In genomic region chr9:83602176-83602770, GRCm38 (mm10) we compare ENCODE assay signal across 19 mouse cellular contexts. TPM values are rescaled to one million over a fixed set of nuclear protein-coding genes. Genes with fewer than 3 reads are reported as not detected.
A peak's percentile ranks its signal among the peaks of the same experiment; 100 is the strongest.
DNase-seq lines count a peak whose midpoint lies in the region; ATAC-seq lines count a peak whose summit lies in the region.
"Had no signal": no experiment of that assay in that cellular context is flagged by ENCODE, and none has a peak within 500 bp of the region (broad histone marks: within the 10 kb centered on the region; RNA-seq: fewer than 3 reads in every experiment).

No protein-coding gene starts in this region.

- H3K9ac ChIP-seq in forebrain, embryonic 15.5 days (replicated peaks), result no peak overlapping the region
- no peak overlapping the region for H3K9ac ChIP-seq in midbrain, embryonic 12.5 days (replicated peaks)
- H3K9ac ChIP-seq in midbrain, embryonic 14.5 days (replicated peaks; ENCODE audit: low read length), result no peak overlapping the region
- H3K9ac ChIP-seq in hindbrain, embryonic 12.5 days, result no peak overlapping the region
- no peak overlapping the region for H3K9ac ChIP-seq in neural tube, embryonic 13.5 days
- no peak overlapping the region for H3K9ac ChIP-seq in kidney, embryonic 14.5 days (ENCODE audit: low read depth, low read length)
- H3K9ac ChIP-seq: lung, embryonic 14.5 days had no signal

- H3K4me3 ChIP-seq in forebrain, embryonic 10.5 days, result no peak overlapping the region
- H3K4me3 ChIP-seq in forebrain, embryonic 15.5 days, result no peak overlapping the region
- no peak overlapping the region for H3K4me3 ChIP-seq in midbrain, embryonic 12.5 days
- no peak overlapping the region for H3K4me3 ChIP-seq in midbrain, embryonic 14.5 days (replicated peaks; ENCODE audit: low read depth, low read length)
- no peak overlapping the region for H3K4me3 ChIP-seq in hindbrain, embryonic 12.5 days
- H3K4me3 ChIP-seq in neural tube, embryonic 13.5 days, result no peak overlapping the region
- H3K4me3 ChIP-seq in kidney, embryonic 14.5 days (ENCODE audit: low read length), result no peak overlapping the region
- H3K4me3 ChIP-seq: embryonic facial prominence, embryonic 10.5 days; limb, embryonic 10.5 days had no signal

- H3K4me2 ChIP-seq in forebrain, embryonic 15.5 days (replicated peaks), result no peak overlapping the region
- no peak overlapping the region for H3K4me2 ChIP-seq in midbrain, embryonic 12.5 days (replicated peaks)
- H3K4me2 ChIP-seq in midbrain, embryonic 14.5 days (ENCODE audit: low read length), result no peak overlapping the region
- H3K4me2 ChIP-seq in hindbrain, embryonic 12.5 days (replicated peaks), result no peak overlapping the region; the same call in 1 of the 2 replicates
- H3K4me2 ChIP-seq in neural tube, embryonic 13.5 days, result no peak overlapping the region
- no peak overlapping the region for H3K4me2 ChIP-seq in kidney, embryonic 14.5 days (replicated peaks; ENCODE audit: low read depth, low read length)
- H3K4me2 ChIP-seq: liver, embryonic 11.5 days; lung, embryonic 14.5 days had no signal

- no peak for DNase-seq in forebrain, embryonic 10.5 days (ENCODE audit: extremely low spot score, low spot score)
- DNase-seq in midbrain, embryonic 14.5 days, result no peak
- no peak for DNase-seq in kidney, adult 11 months
- DNase-seq: cerebellum, adult 9-11 months; gastrocnemius, postnatal 10 days; heart, adult 18-20 months; heart, postnatal 14 days; kidney, postnatal 10 days; lung, embryonic 14.5 days; lung, postnatal 4 days; right cerebral cortex, adult 18-20 months had no signal

- ATAC-seq in forebrain, embryonic 15.5 days (replicated peaks), result no peak
- peak; percentile 59; the same call in 1 of the 2 replicates for ATAC-seq in midbrain, embryonic 12.5 days (ENCODE audit: low FRiP score, low read depth)
- ATAC-seq in midbrain, embryonic 14.5 days (ENCODE audit: low FRiP score, low TSS enrichment), result no peak
- peak; percentile 60 for ATAC-seq in hindbrain, embryonic 12.5 days (ENCODE audit: low FRiP score)
- ATAC-seq in neural tube, embryonic 13.5 days (ENCODE audit: low read depth), result no peak
- ATAC-seq in kidney, embryonic 14.5 days (ENCODE audit: low FRiP score, low TSS enrichment), result no peak

- 51% methylated on average over 6 of the region's 6 CpGs for WGBS in forebrain, embryonic 10.5 days
- 31% methylated on average over 6 of the region's 6 CpGs for WGBS in forebrain, embryonic 15.5 days
- WGBS in midbrain, embryonic 12.5 days, result 26% methylated on average over 6 of the region's 6 CpGs
- WGBS in midbrain, embryonic 14.5 days, result 17% methylated on average over 6 of the region's 6 CpGs
- 36% methylated on average over 6 of the region's 6 CpGs for WGBS in hindbrain, embryonic 12.5 days
- 29% methylated on average over 6 of the region's 6 CpGs for WGBS in neural tube, embryonic 13.5 days
- 79% methylated on average over 6 of the region's 6 CpGs for WGBS in kidney, embryonic 14.5 days

- no peaks in the 10 kb centered on the region for H3K9me3 ChIP-seq in forebrain, embryonic 10.5 days
- H3K9me3 ChIP-seq in forebrain, embryonic 15.5 days, result no peaks in the 10 kb centered on the region
- no peaks in the 10 kb centered on the region for H3K9me3 ChIP-seq in midbrain, embryonic 12.5 days
- no peaks in the 10 kb centered on the region for H3K9me3 ChIP-seq in midbrain, embryonic 14.5 days (ENCODE audit: control insufficient read depth, low read length)
- no peaks in the 10 kb centered on the region for H3K9me3 ChIP-seq in hindbrain, embryonic 12.5 days (replicated peaks)
- no peaks in the 10 kb centered on the region for H3K9me3 ChIP-seq in neural tube, embryonic 13.5 days
- no peaks in the 10 kb centered on the region for H3K9me3 ChIP-seq in kidney, embryonic 14.5 days (ENCODE audit: control insufficient read depth, low read length)
- H3K9me3 ChIP-seq: embryonic facial prominence, embryonic 10.5 days; limb, embryonic 10.5 days had no signal

- no peaks in the 10 kb centered on the region for H3K27me3 ChIP-seq in forebrain, embryonic 10.5 days (ENCODE audit: poor library complexity, severe bottlenecking)
- H3K27me3 ChIP-seq in forebrain, embryonic 15.5 days, result no peaks in the 10 kb centered on the region
- H3K27me3 ChIP-seq in midbrain, embryonic 12.5 days, result no peaks in the 10 kb centered on the region
- no peaks in the 10 kb centered on the region for H3K27me3 ChIP-seq in midbrain, embryonic 14.5 days (ENCODE audit: control insufficient read depth, insufficient read depth, low read length)
- no peaks in the 10 kb centered on the region for H3K27me3 ChIP-seq in hindbrain, embryonic 12.5 days
- no peaks in the 10 kb centered on the region for H3K27me3 ChIP-seq in neural tube, embryonic 13.5 days
- no peaks in the 10 kb centered on the region for H3K27me3 ChIP-seq in kidney, embryonic 14.5 days (ENCODE audit: control insufficient read depth, insufficient read depth, low read length)

- H3K36me3 ChIP-seq in forebrain, embryonic 10.5 days (replicated peaks), result no peaks in the 10 kb centered on the region
- no peaks in the 10 kb centered on the region for H3K36me3 ChIP-seq in forebrain, embryonic 15.5 days
- H3K36me3 ChIP-seq in midbrain, embryonic 12.5 days, result no peaks in the 10 kb centered on the region
- no peaks in the 10 kb centered on the region for H3K36me3 ChIP-seq in midbrain, embryonic 14.5 days (ENCODE audit: control insufficient read depth, insufficient read depth, low read length)
- no peaks in the 10 kb centered on the region for H3K36me3 ChIP-seq in hindbrain, embryonic 12.5 days
- no peaks in the 10 kb centered on the region for H3K36me3 ChIP-seq in neural tube, embryonic 13.5 days
- no peaks in the 10 kb centered on the region for H3K36me3 ChIP-seq in kidney, embryonic 14.5 days (ENCODE audit: control insufficient read depth, insufficient read depth, low read length)
- H3K36me3 ChIP-seq: embryonic facial prominence, embryonic 10.5 days; limb, embryonic 10.5 days had no signal

- H3K27ac ChIP-seq in forebrain, embryonic 10.5 days, result peak overlapping the region; percentile 72; the same call in 1 of the 2 replicates
- H3K27ac ChIP-seq in forebrain, embryonic 15.5 days (replicated peaks), result no peak overlapping the region
- peak overlapping the region; percentile 46; the same call in 1 of the 2 replicates for H3K27ac ChIP-seq in midbrain, embryonic 12.5 days (replicated peaks)
- H3K27ac ChIP-seq in midbrain, embryonic 14.5 days (replicated peaks; ENCODE audit: low read depth, low read length), result no peak overlapping the region
- peak overlapping the region; percentile 30; the same call in 1 of the 2 replicates for H3K27ac ChIP-seq in hindbrain, embryonic 12.5 days
- peak overlapping the region; percentile 42; the same call in 1 of the 2 replicates for H3K27ac ChIP-seq in neural tube, embryonic 13.5 days (replicated peaks)
- no peak overlapping the region for H3K27ac ChIP-seq in kidney, embryonic 14.5 days (ENCODE audit: low read depth, low read length)
- H3K27ac ChIP-seq: embryonic facial prominence, embryonic 10.5 days; limb, embryonic 10.5 days had no signal

- H3K4me1 ChIP-seq in forebrain, embryonic 10.5 days, result peaks cover 60% of the 10 kb centered on the region
- peaks cover 27% of the 10 kb centered on the region for H3K4me1 ChIP-seq in forebrain, embryonic 15.5 days
- H3K4me1 ChIP-seq in midbrain, embryonic 12.5 days, result peaks cover 32% of the 10 kb centered on the region
- peaks cover 11% of the 10 kb centered on the region for H3K4me1 ChIP-seq in midbrain, embryonic 14.5 days (ENCODE audit: control insufficient read depth, insufficient read depth, low read length)
- peaks cover 11% of the 10 kb centered on the region for H3K4me1 ChIP-seq in hindbrain, embryonic 12.5 days
- peaks cover 28% of the 10 kb centered on the region for H3K4me1 ChIP-seq in neural tube, embryonic 13.5 days (replicated peaks)
- no peaks in the 10 kb centered on the region for H3K4me1 ChIP-seq in kidney, embryonic 14.5 days (ENCODE audit: control insufficient read depth, insufficient read depth, low read length)

RNA-seq across cellular contexts. Expression of gene Sh3bgrl2, which starts 54.1 kb away (rescaled TPM):
- 10.9 and 12.1 TPM in 2 replicates for polyA plus RNA-seq in forebrain, embryonic 10.5 days (2016; fragmentation: Nextera tagmentation; extraction: Ambion mirVana)
- 21.4 and 21.7 TPM in 2 replicates for polyA plus RNA-seq in forebrain, embryonic 15.5 days (2015; fragmentation: Nextera tagmentation; extraction: Ambion mirVana)
- polyA plus RNA-seq in midbrain, embryonic 12.5 days (2016; fragmentation: Nextera tagmentation; extraction: Ambion mirVana), result 6.6 and 10.9 TPM in 2 replicates
- polyA plus RNA-seq in midbrain, embryonic 14.5 days (2014; fragmentation: Nextera tagmentation; extraction: Ambion mirVana), result 10.7 and 11.3 TPM in 2 replicates
- polyA plus RNA-seq in hindbrain, embryonic 12.5 days (2016; fragmentation: Nextera tagmentation; extraction: Ambion mirVana), result 8.0 and 8.1 TPM in 2 replicates
- polyA plus RNA-seq in neural tube, embryonic 13.5 days (2015; fragmentation: Nextera tagmentation; extraction: Ambion mirVana), result 8.5 and 9.1 TPM in 2 replicates
- 14.9 and 22.7 TPM in 2 replicates for polyA plus RNA-seq in kidney, embryonic 14.5 days (2014; fragmentation: Nextera tagmentation; extraction: Ambion mirVana)

Comparison
In these comparisons a context has a peak if more than half of its experiments do, and no peak if none do; other contexts are left out.
1. H3K27ac ChIP-seq: peak in forebrain, embryonic 10.5 days (single experiment), midbrain, embryonic 12.5 days (single experiment), hindbrain, embryonic 12.5 days (single experiment) and neural tube, embryonic 13.5 days (single experiment); none in forebrain, embryonic 15.5 days (single experiment), midbrain, embryonic 14.5 days (single experiment) and kidney, embryonic 14.5 days (single experiment).
2. ATAC-seq: peak in midbrain, embryonic 12.5 days (single experiment) and hindbrain, embryonic 12.5 days (single experiment); none in forebrain, embryonic 15.5 days (single experiment), midbrain, embryonic 14.5 days (single experiment), neural tube, embryonic 13.5 days (single experiment) and kidney, embryonic 14.5 days (single experiment).